Mouse (Mus musculus) right cerebral cortex, postnatal 10 days (tissue): ENCODE measurements at regions not wholly inside any gene's neighbourhood (a gene's known extent, or its start where the extent isn't known, plus 50 kb on each side); places are given as distances from the start of the nearest gene placed in this dataset.

Experiments
- DNase-seq, 2 experiments: peaks; one replicate each; pipeline ENCODE4 v3.0.0; 2021; ENCODE audit warnings: low spot score in 2 of 2

DNA sequence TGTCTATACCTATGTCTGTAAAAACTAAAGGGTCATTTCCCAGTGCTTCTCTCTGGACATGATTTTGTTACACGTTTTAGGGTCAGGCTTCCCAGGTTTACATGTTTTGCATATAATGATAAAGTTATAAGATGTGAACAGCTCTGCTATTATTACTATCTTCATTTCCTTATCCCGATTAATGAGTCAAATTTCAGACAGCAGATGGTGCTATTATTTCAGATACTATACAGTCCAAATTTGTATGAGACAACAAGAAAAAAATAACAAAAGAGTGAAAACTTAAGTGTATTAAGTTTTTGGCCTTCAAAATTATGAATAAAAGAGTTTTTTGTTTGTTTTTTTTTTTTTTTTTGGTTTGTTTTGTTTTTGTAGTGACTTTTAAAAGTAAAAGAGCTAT, 922.9 kb upstream of the Ppp6c start:
- no peak for DNase-seq

DNA sequence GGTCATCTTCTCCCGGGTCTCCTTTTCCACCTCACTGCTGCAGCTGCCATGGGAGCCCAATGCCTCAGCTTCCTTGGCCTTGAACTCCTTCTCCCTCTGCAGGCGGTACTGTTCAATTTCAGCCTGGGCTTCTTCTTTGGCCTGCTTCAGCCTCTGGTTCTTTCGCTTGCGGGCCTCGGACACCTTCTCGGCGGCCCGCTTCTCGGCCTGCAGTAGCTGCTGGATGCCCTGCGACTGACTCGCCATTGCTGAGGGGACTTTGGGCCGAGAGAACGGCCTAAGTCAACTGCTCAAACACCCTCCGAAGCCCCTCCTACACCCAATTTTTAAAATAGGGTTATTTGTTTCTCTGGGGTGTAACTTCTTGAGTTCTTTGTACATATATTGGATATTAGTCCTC, 901.4 kb upstream of the Ppp6c start:
- peak in 1 of 2 experiments; percentile 19 for DNase-seq

DNA sequence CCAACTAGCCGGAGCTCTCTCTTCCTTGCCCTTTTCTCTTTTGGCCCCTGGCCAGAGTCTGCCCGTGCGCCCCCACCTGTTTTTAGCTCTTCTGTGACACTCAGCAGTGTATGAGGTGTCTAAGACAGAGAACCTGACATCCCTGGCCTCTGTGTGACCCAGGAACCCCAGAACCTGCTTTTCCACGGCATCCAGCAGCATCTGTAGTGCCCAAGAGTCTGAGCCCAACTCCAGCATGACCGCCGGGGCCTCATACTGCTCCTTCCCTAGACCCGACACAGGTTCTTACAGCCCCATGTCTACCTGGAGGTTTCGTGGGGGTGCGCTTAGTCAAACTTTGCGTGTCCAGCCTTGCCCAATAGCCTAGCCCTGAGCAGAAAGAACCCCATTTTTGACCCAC, 892.9 kb upstream of the Ppp6c start:
- no peak for DNase-seq

DNA sequence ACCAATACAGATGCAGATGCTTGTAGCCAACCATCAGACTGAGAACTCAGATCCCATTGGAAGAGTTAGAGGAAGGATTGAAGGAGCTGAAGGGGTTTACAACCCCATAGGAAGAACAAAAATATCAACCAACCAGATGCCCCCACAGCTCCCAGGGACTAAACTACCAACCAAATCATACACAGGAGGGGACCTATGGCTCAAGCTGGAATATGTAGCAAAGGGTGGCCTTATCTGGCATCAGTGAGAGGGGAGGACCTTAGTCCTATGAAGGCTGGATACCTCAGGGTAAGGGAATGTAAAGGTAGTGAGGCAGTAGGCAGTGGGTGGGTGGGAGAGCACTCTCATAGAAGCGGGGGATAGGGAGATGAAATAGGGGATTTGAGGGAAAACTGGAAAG, 888.2 kb upstream of the Ppp6c start:
- DNase-seq = no peak
